Mouse (Mus musculus) midbrain, embryonic 16.5 days (tissue): Measurements from ENCODE around the gene Gcnt1. TPM values are rescaled to one million over a fixed set of nuclear protein-coding genes. Genes with fewer than 3 reads are reported as not detected.

ENCODE experiments used
- ATAC-seq: fragments of 200-750 bp; cut with Nextera tagmentation; 2 replicates; pipeline ENCODE4 v1.8.0; 2017; ENCODE audit warnings: moderate TSS enrichment
- H3K27ac ChIP-seq: fragments of 300-500 bp; sonication (generic); 2 replicates; pipeline ENCODE4 v1.5.1; 2014; ENCODE audit warnings: mild to moderate bottlenecking, low read length, mixed read lengths
- H3K27me3 ChIP-seq: fragments of 300-500 bp; sonication (generic); 2 replicates; pipeline ENCODE4 v1.6.1; 2014; ENCODE audit warnings: low read depth, low read length, mixed read lengths; ENCODE audit not compliant: control insufficient read depth, insufficient read depth
- H3K36me3 ChIP-seq: fragments of 300-500 bp; sonication (generic); 2 replicates; pipeline ENCODE4 v1.6.1; 2014; ENCODE audit warnings: mild to moderate bottlenecking, low read length, moderate library complexity, mixed read lengths; ENCODE audit not compliant: control insufficient read depth, insufficient read depth
- H3K4me1 ChIP-seq: fragments of 300-500 bp; sonication (generic); 2 replicates; pipeline ENCODE4 v1.6.1; 2014; ENCODE audit warnings: mild to moderate bottlenecking, low read length, mixed read lengths; ENCODE audit not compliant: control insufficient read depth, insufficient read depth
- H3K4me2 ChIP-seq: fragments of 300-500 bp; sonication (generic); 2 replicates; pipeline ENCODE4 v1.6.1; 2014; ENCODE audit warnings: mild to moderate bottlenecking, low read length, mixed read lengths
- H3K4me3 ChIP-seq: fragments of 300-500 bp; sonication (generic); 2 replicates; pipeline ENCODE4 v1.5.1; 2014; ENCODE audit warnings: low read depth, mild to moderate bottlenecking, low read length, moderate library complexity, mixed read lengths
- H3K9ac ChIP-seq: fragments of 300-500 bp; sonication (generic); 2 replicates; pipeline ENCODE4 v1.6.1; 2014; ENCODE audit warnings: low read depth, low read length, mixed read lengths
- H3K9me3 ChIP-seq: fragments of 300-500 bp; sonication (generic); replicated peaks from 2 replicates; pipeline ENCODE4 v1.6.1; 2014; ENCODE audit warnings: mild to moderate bottlenecking, low read length, mixed read lengths; ENCODE audit not compliant: control insufficient read depth, poor library complexity, severe bottlenecking
- WGBS: fragments of 180-500 bp; shearing (Covaris S2); extraction: QIAGEN DNeasy Blood & Tissue Kit; methylation state at CpG from one replicate; pipeline ENCODE4 v1.1.7; 2014; 5-methylcytosine and 5-hydroxymethylcytosine counted together
- polyA plus RNA-seq: library from polyadenylated mRNA; unstranded; fragments of >200 nt; fragmentation: Nextera tagmentation; extraction: Ambion mirVana; gene quantifications from 2 replicates; pipeline ENCODE4 v1.2.1, GENCODE M21; 2015

The Gcnt1 gene
- polyA plus RNA-seq = 0.55 and 0.85 TPM in 2 replicates

GRCm38 (mm10) chr19:17372701-17373100 is at the start of gene Gcnt1:
Gene Gcnt1, minus strand, starts transcription at chr19:17372844.
- no peak for ATAC-seq
- H3K27ac ChIP-seq = no peak within 1 kb of the TSS
- 85% methylated on average over 3 of the region's 3 CpGs for WGBS
- no peak within 1 kb of the TSS for H3K4me2 ChIP-seq
- no peaks in the 10 kb centered on the region for H3K36me3 ChIP-seq
- no peaks in the 10 kb centered on the region for H3K27me3 ChIP-seq
- no peak within 1 kb of the TSS for H3K9ac ChIP-seq
- no peaks in the 10 kb centered on the region for H3K9me3 ChIP-seq
- H3K4me3 ChIP-seq = no peak within 1 kb of the TSS
- H3K4me1 ChIP-seq = no peaks in the 10 kb centered on the region

- 57% methylated on average over 1 of the region's 1 CpGs for WGBS
- no peaks in the 10 kb centered on the region for H3K27me3 ChIP-seq
- H3K4me1 ChIP-seq = no peaks in the 10 kb centered on the region
- H3K36me3 ChIP-seq = no peaks in the 10 kb centered on the region
- H3K4me2 ChIP-seq = no peak overlapping the region
- H3K4me3 ChIP-seq = no peak overlapping the region
- no peaks in the 10 kb centered on the region for H3K9me3 ChIP-seq
- ATAC-seq = no peak
- H3K9ac ChIP-seq = no peak overlapping the region
- H3K27ac ChIP-seq = no peak overlapping the region
Measured at GRCm38 (mm10) chr19:17417855-17418254, 45.2 kb upstream of the Gcnt1 start.

GRCm38 (mm10) chr19:17412915-17413459 is 40.3 kb upstream of the Gcnt1 start:
- H3K4me1 ChIP-seq = no peaks in the 10 kb centered on the region
- no peak overlapping the region for H3K9ac ChIP-seq
- no peaks in the 10 kb centered on the region for H3K36me3 ChIP-seq
- WGBS = 46% methylated on average over 4 of the region's 4 CpGs
- ATAC-seq = no peak
- no peaks in the 10 kb centered on the region for H3K27me3 ChIP-seq
- H3K4me2 ChIP-seq = no peak overlapping the region
- H3K9me3 ChIP-seq = no peaks in the 10 kb centered on the region
- H3K4me3 ChIP-seq = no peak overlapping the region
- no peak overlapping the region for H3K27ac ChIP-seq

- no peaks in the 10 kb centered on the region for H3K4me1 ChIP-seq
- H3K9ac ChIP-seq = no peak overlapping the region
- WGBS = 93% methylated on average over 5 of the region's 5 CpGs
- H3K27ac ChIP-seq = no peak overlapping the region
- H3K4me2 ChIP-seq = no peak overlapping the region
- no peaks in the 10 kb centered on the region for H3K36me3 ChIP-seq
- no peak for ATAC-seq
- H3K27me3 ChIP-seq = no peaks in the 10 kb centered on the region
- no peak overlapping the region for H3K4me3 ChIP-seq
- peaks cover 2% of the 10 kb centered on the region; the same call in 1 of the 2 replicates for H3K9me3 ChIP-seq
Measured at GRCm38 (mm10) chr19:17410465-17411065, 37.9 kb upstream of the Gcnt1 start.

- WGBS = 64% methylated on average over 3 of the region's 3 CpGs
Measured at GRCm38 (mm10) chr19:17409351-17409750, 36.7 kb upstream of the Gcnt1 start.

GRCm38 (mm10) chr19:17408591-17408990 is 35.9 kb upstream of the Gcnt1 start:
- no peaks in the 10 kb centered on the region for H3K4me1 ChIP-seq
- H3K9ac ChIP-seq = no peak overlapping the region
- no peaks in the 10 kb centered on the region for H3K36me3 ChIP-seq
- H3K27me3 ChIP-seq = no peaks in the 10 kb centered on the region
- peaks cover 2% of the 10 kb centered on the region; the same call in 1 of the 2 replicates for H3K9me3 ChIP-seq
- H3K27ac ChIP-seq = no peak overlapping the region
- no peak overlapping the region for H3K4me2 ChIP-seq
- no peak for ATAC-seq
- no peak overlapping the region for H3K4me3 ChIP-seq

More at GRCm38 (mm10) chr19:17409351-17409750, 36.7 kb upstream of the Gcnt1 start:
- Histone ChIP-seq H3K4me2 (no peak overlapping the region), H3K27me3 (no peaks in the 10 kb centered on the region), H3K9ac (no peak overlapping the region), H3K36me3 (no peaks in the 10 kb centered on the region), H3K4me3 (no peak overlapping the region), H3K27ac (no peak overlapping the region), H3K4me1 (no peaks in the 10 kb centered on the region), H3K9me3 (peaks cover 2% of the 10 kb centered on the region; the same call in 1 of the 2 replicates)
- ATAC-seq = no peak

GRCm38 (mm10) chr19:17406823-17407222 is 34.2 kb upstream of the Gcnt1 start:
- Histone ChIP-seq H3K27ac (no peak overlapping the region), H3K36me3 (no peaks in the 10 kb centered on the region), H3K9me3 (peaks cover 2% of the 10 kb centered on the region; the same call in 1 of the 2 replicates), H3K4me1 (no peaks in the 10 kb centered on the region), H3K4me3 (no peak overlapping the region), H3K4me2 (no peak overlapping the region), H3K9ac (no peak overlapping the region), H3K27me3 (no peaks in the 10 kb centered on the region)
- 94% methylated on average over 5 of the region's 5 CpGs for WGBS
- ATAC-seq = no peak

GRCm38 (mm10) chr19:17403175-17403574 is 30.5 kb upstream of the Gcnt1 start:
- Histone ChIP-seq H3K36me3 (peaks cover 12% of the 10 kb centered on the region), H3K27ac (no peak overlapping the region), H3K9ac (no peak overlapping the region), H3K4me3 (no peak overlapping the region), H3K9me3 (peaks cover 2% of the 10 kb centered on the region; the same call in 1 of the 2 replicates), H3K4me2 (no peak overlapping the region), H3K4me1 (no peaks in the 10 kb centered on the region), H3K27me3 (no peaks in the 10 kb centered on the region)
- no peak for ATAC-seq
- WGBS = 87% methylated on average over 4 of the region's 4 CpGs

GRCm38 (mm10) chr19:17400571-17400970 is 27.9 kb upstream of the Gcnt1 start:
- H3K4me1 ChIP-seq = no peaks in the 10 kb centered on the region
- no peak overlapping the region for H3K9ac ChIP-seq
- no peak for ATAC-seq
- 96% methylated on average over 4 of the region's 4 CpGs for WGBS
- H3K4me2 ChIP-seq = no peak overlapping the region
- no peaks in the 10 kb centered on the region for H3K27me3 ChIP-seq
- no peak overlapping the region for H3K27ac ChIP-seq
- peaks cover 14% of the 10 kb centered on the region for H3K36me3 ChIP-seq
- H3K4me3 ChIP-seq = no peak overlapping the region
- H3K9me3 ChIP-seq = no peaks in the 10 kb centered on the region
